Mouse (Mus musculus) thymus, postnatal 0 days (tissue): ENCODE measurements around the gene H2-M10.2. TPM values are rescaled to one million over a fixed set of nuclear protein-coding genes. Genes with fewer than 3 reads are reported as not detected.

Experiments
- DNase-seq: peaks from one replicate; pipeline ENCODE4 v3.0.0-alpha.2; 2015; ENCODE audit warnings: low spot score
- polyA plus RNA-seq: library from polyadenylated mRNA; unstranded; fragments of >200 nt; fragmentation: Nextera tagmentation; extraction: Ambion mirVana; gene quantifications from 2 replicates; pipeline ENCODE4 v1.2.1, GENCODE M21; 2015

H2-M10.2 gene
- polyA plus RNA-seq, 1 experiment from 2014 or later = not detected

GRCm38 (mm10) chr17:36253087-36253600 is 33.1 kb downstream of the H2-M10.2 start:
- DNase-seq = no peak

GRCm38 (mm10) chr17:36252250-36252876 is 33.9 kb downstream of the H2-M10.2 start:
- DNase-seq = peak; percentile 55

GRCm38 (mm10) chr17:36248886-36249285 is 37.4 kb downstream of the H2-M10.2 start:
- DNase-seq = no peak

GRCm38 (mm10) chr17:36245741-36246140 is 40.5 kb downstream of the H2-M10.2 start:
- DNase-seq = no peak

GRCm38 (mm10) chr17:36244031-36244430 is 42.3 kb downstream of the H2-M10.2 start:
- no peak for DNase-seq

- no peak for DNase-seq
Observed at GRCm38 (mm10) chr17:36240637-36241213, 45.6 kb downstream of the H2-M10.2 start.

- DNase-seq = no peak
Observed at GRCm38 (mm10) chr17:36237321-36237921, 48.9 kb downstream of the H2-M10.2 start.

GRCm38 (mm10) chr17:36235300-36235699 is 51.0 kb downstream of the H2-M10.2 start:
- DNase-seq = peak; percentile 40

Other genes with a start within 250 kb of the H2-M10.2 start
- 60.4 and 66.8 TPM in 2 replicates for gene H2-T22, start 243.7 kb downstream of the H2-M10.2 start, polyA plus RNA-seq
- gene Gm6034, start 243.5 kb downstream of the H2-M10.2 start, polyA plus RNA-seq = 0.10 and 0.13 TPM in 2 replicates
- gene Gm11127, start 228.1 kb downstream of the H2-M10.2 start, polyA plus RNA-seq = 0.96 and 1.3 TPM in 2 replicates
- gene Gm19684, start 164.8 kb downstream of the H2-M10.2 start, polyA plus RNA-seq = 0.48 and 0.57 TPM in 2 replicates
- gene Gm7030, start 157.1 kb downstream of the H2-M10.2 start, polyA plus RNA-seq = 0.45 and 0.99 TPM in 2 replicates
- 13.7 and 15.3 TPM in 2 replicates for gene Gm8909, start 118.0 kb downstream of the H2-M10.2 start, polyA plus RNA-seq
- gene H2-T3, start 96.2 kb downstream of the H2-M10.2 start, polyA plus RNA-seq = 1.9 and 2.7 TPM in 2 replicates
- 155 and 159 TPM in 2 replicates for gene Rpp21, start 28.4 kb downstream of the H2-M10.2 start, polyA plus RNA-seq
- gene Trim39, start 14.2 kb downstream of the H2-M10.2 start, polyA plus RNA-seq = 11.4 and 16.1 TPM in 2 replicates
- 0.22 and 0.34 TPM in 2 replicates for gene H2-M10.1, start 39.7 kb upstream of the H2-M10.2 start, polyA plus RNA-seq
- 0.08 TPM in 1 of 2 replicates, not detected in the other for gene H2-M10.3, start 81.9 kb upstream of the H2-M10.2 start, polyA plus RNA-seq
- gene H2-M10.4, start 175.8 kb upstream of the H2-M10.2 start, polyA plus RNA-seq = not detected in 2 replicates